Mouse (Mus musculus) lung, adult 10 weeks (tissue): ENCODE data around the gene Olfr203. TPM values are rescaled to one million over a fixed set of nuclear protein-coding genes. Genes with fewer than 3 reads are reported as not detected.

Experiments used
- polyA plus RNA-seq: library from polyadenylated mRNA; stranded (reverse); fragments of 350-450 nt; fragmentation: Illumina TruSeq; extraction: RNeasy Lipid Tissue Mini Kit (QIAGEN cat#74804); gene quantifications from one replicate; pipeline ENCODE4 v1.2.3, GENCODE M21; 2014; ENCODE audit warnings: low read depth, low replicate concordance; ENCODE audit not compliant: insufficient read depth

Gene Olfr203
- not detected for polyA plus RNA-seq

DNA sequence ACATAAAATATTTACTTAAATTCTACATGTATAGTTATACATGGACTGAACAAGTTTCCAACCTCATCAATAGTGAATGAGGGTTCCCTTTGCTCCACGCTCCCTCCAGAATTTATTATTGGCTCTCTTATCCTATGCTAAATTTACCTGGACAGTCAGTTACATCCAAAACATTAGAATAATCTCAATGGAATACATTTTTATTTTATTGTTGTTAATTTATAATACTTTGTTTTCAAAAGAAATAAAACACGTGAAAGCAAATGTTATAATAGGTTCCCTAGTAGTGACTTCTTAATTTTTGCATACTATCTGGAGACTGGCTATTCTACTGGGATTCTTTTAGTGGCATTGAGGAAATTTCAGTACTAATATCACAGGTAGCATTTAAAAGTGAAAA is at the start of gene Olfr203:
TSS of gene Olfr203 (plus strand) at position 301 of the 400 bp plus-strand sequence.

GRCm38 (mm10) chr16:59272532-59272931 is 26.1 kb upstream of the Olfr203 start, which contains the start of gene Olfr201:
Gene Olfr201 (minus strand): TSS chr16:59272632.

DNA sequence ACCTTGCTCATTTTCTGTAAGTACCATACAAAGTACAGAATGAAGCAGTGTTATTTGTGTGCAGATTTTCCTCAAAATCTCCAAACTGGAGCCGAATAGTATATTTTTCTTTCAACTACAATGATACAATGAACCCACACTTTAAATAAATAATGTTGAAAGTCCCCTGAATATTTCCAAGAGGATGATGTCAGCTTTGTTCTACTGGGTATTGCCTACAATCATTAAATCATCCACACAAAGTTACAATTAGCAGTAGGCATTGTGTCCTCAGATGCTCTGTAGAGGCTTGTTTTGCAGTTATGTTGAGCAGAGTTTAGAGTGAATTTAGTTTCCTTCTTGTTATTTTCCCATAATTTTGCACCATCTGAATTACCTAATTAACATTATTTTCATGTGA is 12.0 kb upstream of the Olfr203 start, which contains the start of gene Olfr202:
TSS of gene Olfr202 (minus strand) at position 101 of the 400 bp plus-strand sequence.

GRCm38 (mm10) chr16:59318148-59318547 is 19.5 kb downstream of the Olfr203 start, which contains the start of gene Olfr204:
Gene Olfr204 (minus strand): TSS chr16:59318248.

DNA sequence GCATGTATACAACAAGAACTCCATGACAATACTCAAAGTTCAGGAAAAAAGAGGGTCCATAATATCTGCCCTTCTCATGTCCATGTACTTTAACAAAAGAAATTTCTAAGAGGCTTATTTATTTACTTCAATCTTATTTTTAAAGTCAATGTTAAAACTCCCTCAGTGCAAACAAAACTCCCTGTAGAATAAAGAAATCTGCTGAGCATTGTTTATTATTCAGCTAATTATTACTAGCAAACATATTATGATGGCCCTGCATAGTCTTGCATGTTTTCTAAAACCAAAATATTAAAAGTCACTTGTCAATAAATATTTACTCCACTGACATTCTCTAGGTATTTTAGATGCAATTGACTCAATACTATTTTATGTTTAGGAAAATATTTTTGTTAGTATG is 32.4 kb downstream of the Olfr203 start, which contains the start of gene Olfr205:
TSS of gene Olfr205 (minus strand) at position 101 of the 400 bp plus-strand sequence.

GRCm38 (mm10) chr16:59349146-59349545 is 50.5 kb downstream of the Olfr203 start, which contains the start of gene Olfr206:
Gene Olfr206 (minus strand): TSS chr16:59349246.

Other genes with a start within 250 kb of the Olfr203 start
- not detected for gene Olfr190, start 220.9 kb upstream of the Olfr203 start, polyA plus RNA-seq
- not detected for gene Olfr191, start 209.1 kb upstream of the Olfr203 start, polyA plus RNA-seq
- not detected for gene Olfr193, start 187.0 kb upstream of the Olfr203 start, polyA plus RNA-seq
- gene Olfr194, start 177.8 kb upstream of the Olfr203 start, polyA plus RNA-seq: not detected
- not detected for gene Olfr195, start 151.8 kb upstream of the Olfr203 start, polyA plus RNA-seq
- gene Olfr196, start 128.4 kb upstream of the Olfr203 start, polyA plus RNA-seq: not detected
- gene Olfr198, start 95.3 kb upstream of the Olfr203 start, polyA plus RNA-seq: not detected
- not detected for gene Olfr199, start 79.1 kb upstream of the Olfr203 start, polyA plus RNA-seq
- gene Olfr201, start 26.2 kb upstream of the Olfr203 start, polyA plus RNA-seq: not detected
- gene Olfr202, start 12.1 kb upstream of the Olfr203 start, polyA plus RNA-seq: not detected
- gene Olfr204, start 19.4 kb downstream of the Olfr203 start, polyA plus RNA-seq: not detected
- gene Olfr205, start 32.3 kb downstream of the Olfr203 start, polyA plus RNA-seq: not detected
- gene Olfr206, start 50.4 kb downstream of the Olfr203 start, polyA plus RNA-seq: not detected
- not detected for gene Olfr209, start 65.1 kb downstream of the Olfr203 start, polyA plus RNA-seq
- not detected for gene Gabrr3, start 108.5 kb downstream of the Olfr203 start, polyA plus RNA-seq
- gene Riox2, start 172.9 kb downstream of the Olfr203 start, polyA plus RNA-seq: 10.7 TPM